Mouse (Mus musculus) embryonic facial prominence, embryonic 13.5 days (tissue): ENCODE results near the gene Fndc3b. TPM values are rescaled to one million over a fixed set of nuclear protein-coding genes. Genes with fewer than 3 reads are reported as not detected.

Experiments
- ATAC-seq: fragments of 200-750 bp; cut with Nextera tagmentation; 2 replicates; pipeline ENCODE4 v1.8.0; 2017; ENCODE audit warnings: low read depth; ENCODE audit not compliant: insufficient number of reproducible peaks, insufficient read depth, low FRiP score, low TSS enrichment
- H3K27ac ChIP-seq: fragments of 300-500 bp; sonication (generic); 2 replicates; pipeline ENCODE4 v1.5.1; 2015; ENCODE audit warnings: moderate library complexity, mild to moderate bottlenecking, inconsistent platforms
- H3K27me3 ChIP-seq: fragments of 300-500 bp; sonication (generic); 2 replicates; pipeline ENCODE4 v1.6.1; 2015; ENCODE audit warnings: mild to moderate bottlenecking, inconsistent platforms
- H3K36me3 ChIP-seq: fragments of 300-500 bp; sonication (generic); 2 replicates; pipeline ENCODE4 v1.6.1; 2015; ENCODE audit warnings: mild to moderate bottlenecking, inconsistent platforms
- H3K4me1 ChIP-seq: fragments of 300-500 bp; sonication (generic); 2 replicates; pipeline ENCODE4 v1.6.1; 2015; ENCODE audit warnings: inconsistent platforms
- H3K4me2 ChIP-seq: fragments of 300-500 bp; sonication (generic); 2 replicates; pipeline ENCODE4 v1.6.1; 2015; ENCODE audit warnings: moderate library complexity, mild to moderate bottlenecking, inconsistent platforms
- H3K4me3 ChIP-seq: fragments of 300-500 bp; sonication (generic); 2 replicates; pipeline ENCODE4 v1.5.1; 2015; ENCODE audit warnings: mild to moderate bottlenecking, inconsistent platforms
- H3K9ac ChIP-seq: fragments of 300-500 bp; sonication (generic); 2 replicates; pipeline ENCODE4 v1.6.1; 2015; ENCODE audit warnings: mild to moderate bottlenecking, inconsistent platforms
- H3K9me3 ChIP-seq: fragments of 300-500 bp; sonication (generic); 2 replicates; pipeline ENCODE4 v1.6.1; 2016; ENCODE audit warnings: inconsistent platforms
- WGBS: fragments of 180-500 bp; shearing (Covaris S2); methylation state at CpG from one replicate; pipeline ENCODE4 v1.1.7; 2015; ENCODE audit warnings: mixed read lengths; 5-methylcytosine and 5-hydroxymethylcytosine counted together
- polyA plus RNA-seq: library from polyadenylated mRNA; unstranded; fragments of >200 nt; fragmentation: Nextera tagmentation; extraction: Ambion mirVana; gene quantifications from 2 replicates; pipeline ENCODE4 v1.2.1, GENCODE M21; 2015

Gene Fndc3b
- polyA plus RNA-seq, 1 experiment from 2014 or later = 26.6 TPM

- Histone ChIP-seq H3K27me3 (no peaks in the 10 kb centered on the region), H3K36me3 (peaks cover 79% of the 10 kb centered on the region), H3K27ac (no peak overlapping the region), H3K9ac (no peak overlapping the region), H3K4me3 (no peak overlapping the region), H3K9me3 (no peaks in the 10 kb centered on the region), H3K4me1 (no peaks in the 10 kb centered on the region), H3K4me2 (no peak overlapping the region)
- ATAC-seq = no peak
- WGBS = 97% methylated on average over 4 of the region's 4 CpGs
Measured at GRCm38 (mm10) chr3:27449447-27449846, 261.7 kb downstream of the Fndc3b start.

GRCm38 (mm10) chr3:27448367-27448766, 262.7 kb downstream of the Fndc3b start:
- Histone ChIP-seq H3K4me2 (no peak overlapping the region), H3K27me3 (no peaks in the 10 kb centered on the region), H3K9ac (no peak overlapping the region), H3K27ac (no peak overlapping the region), H3K36me3 (peaks cover 71% of the 10 kb centered on the region), H3K4me1 (no peaks in the 10 kb centered on the region), H3K4me3 (no peak overlapping the region), H3K9me3 (no peaks in the 10 kb centered on the region)
- WGBS = 94% methylated on average over 9 of the region's 9 CpGs
- ATAC-seq = no peak

- no peak overlapping the region for H3K4me3 ChIP-seq
- ATAC-seq = no peak
- no peak overlapping the region for H3K27ac ChIP-seq
- no peaks in the 10 kb centered on the region for H3K9me3 ChIP-seq
- 59% methylated on average over 16 of the region's 16 CpGs for WGBS
- H3K36me3 ChIP-seq = peaks cover 38% of the 10 kb centered on the region
- H3K4me2 ChIP-seq = no peak overlapping the region
- no peak overlapping the region for H3K9ac ChIP-seq
- no peaks in the 10 kb centered on the region for H3K4me1 ChIP-seq
- H3K27me3 ChIP-seq = no peaks in the 10 kb centered on the region
Measured at GRCm38 (mm10) chr3:27439704-27440103, 271.4 kb downstream of the Fndc3b start.

- H3K27me3 ChIP-seq = no peaks in the 10 kb centered on the region
- no peak overlapping the region for H3K4me2 ChIP-seq
- no peak overlapping the region for H3K9ac ChIP-seq
- ATAC-seq = no peak
- no peak overlapping the region for H3K27ac ChIP-seq
- H3K36me3 ChIP-seq = peaks cover 43% of the 10 kb centered on the region
- H3K4me3 ChIP-seq = no peak overlapping the region
- H3K9me3 ChIP-seq = no peaks in the 10 kb centered on the region
- 51% methylated on average over 6 of the region's 6 CpGs for WGBS
- H3K4me1 ChIP-seq = 0 out of 2 replicates have a peak, but pooled peaks cover 3% of the 10 kb centered on the region
Measured at GRCm38 (mm10) chr3:27435096-27435620, 275.9 kb downstream of the Fndc3b start.

- Histone ChIP-seq H3K9me3 (no peaks in the 10 kb centered on the region), H3K4me1 (0 out of 2 replicates have a peak, but pooled peaks cover 3% of the 10 kb centered on the region), H3K4me3 (no peak overlapping the region), H3K27ac (no peak overlapping the region), H3K27me3 (no peaks in the 10 kb centered on the region), H3K9ac (no peak overlapping the region), H3K36me3 (peaks cover 42% of the 10 kb centered on the region), H3K4me2 (no peak overlapping the region)
- 68% methylated on average over 3 of the region's 3 CpGs for WGBS
- ATAC-seq = no peak
Measured at GRCm38 (mm10) chr3:27432981-27433380, 278.1 kb downstream of the Fndc3b start.

- Histone ChIP-seq H3K27ac (no peak overlapping the region), H3K27me3 (no peaks in the 10 kb centered on the region), H3K9me3 (no peaks in the 10 kb centered on the region), H3K36me3 (peaks cover 45% of the 10 kb centered on the region), H3K4me1 (0 out of 2 replicates have a peak, but pooled peaks cover 3% of the 10 kb centered on the region), H3K4me3 (no peak overlapping the region), H3K4me2 (no peak overlapping the region), H3K9ac (no peak overlapping the region)
- WGBS = 87% methylated on average over 13 of the region's 13 CpGs
- no peak for ATAC-seq
Measured at GRCm38 (mm10) chr3:27430621-27431263, 280.4 kb downstream of the Fndc3b start.

- H3K4me1 ChIP-seq = 0 out of 2 replicates have a peak, but pooled peaks cover 1% of the 10 kb centered on the region
- no peak overlapping the region for H3K9ac ChIP-seq
- H3K27me3 ChIP-seq = no peaks in the 10 kb centered on the region
- ATAC-seq = no peak
- no peaks in the 10 kb centered on the region for H3K9me3 ChIP-seq
- no peak overlapping the region for H3K4me2 ChIP-seq
- WGBS = 83% methylated on average over 6 of the region's 6 CpGs
- H3K27ac ChIP-seq = no peak overlapping the region
- H3K4me3 ChIP-seq = no peak overlapping the region
- peaks cover 67% of the 10 kb centered on the region for H3K36me3 ChIP-seq
Measured at GRCm38 (mm10) chr3:27427406-27427805, 283.7 kb downstream of the Fndc3b start.

- Histone ChIP-seq H3K4me1 (no peaks in the 10 kb centered on the region), H3K27me3 (no peaks in the 10 kb centered on the region), H3K4me3 (no peak overlapping the region), H3K9ac (no peak overlapping the region), H3K9me3 (no peaks in the 10 kb centered on the region), H3K36me3 (peaks cover 69% of the 10 kb centered on the region), H3K4me2 (no peak overlapping the region), H3K27ac (no peak overlapping the region)
- ATAC-seq = no peak
- WGBS = 86% methylated on average over 11 of the region's 11 CpGs
Measured at GRCm38 (mm10) chr3:27424049-27424667, 286.9 kb downstream of the Fndc3b start.

- 90% methylated on average over 6 of the region's 6 CpGs for WGBS
- peaks cover 67% of the 10 kb centered on the region for H3K36me3 ChIP-seq
- H3K9me3 ChIP-seq = no peaks in the 10 kb centered on the region
- no peak overlapping the region for H3K27ac ChIP-seq
- no peak overlapping the region for H3K4me2 ChIP-seq
- no peaks in the 10 kb centered on the region for H3K4me1 ChIP-seq
- no peak overlapping the region for H3K9ac ChIP-seq
- no peaks in the 10 kb centered on the region for H3K27me3 ChIP-seq
- no peak overlapping the region for H3K4me3 ChIP-seq
- no peak for ATAC-seq
Measured at GRCm38 (mm10) chr3:27422521-27422920, 288.6 kb downstream of the Fndc3b start.

- Histone ChIP-seq H3K27me3 (no peaks in the 10 kb centered on the region), H3K4me2 (no peak overlapping the region), H3K36me3 (peaks cover 63% of the 10 kb centered on the region), H3K4me1 (no peaks in the 10 kb centered on the region), H3K4me3 (no peak overlapping the region), H3K27ac (no peak overlapping the region), H3K9ac (no peak overlapping the region), H3K9me3 (no peaks in the 10 kb centered on the region)
- 68% methylated on average over 12 of the region's 12 CpGs for WGBS
- no peak for ATAC-seq
Measured at GRCm38 (mm10) chr3:27421980-27422379, 289.1 kb downstream of the Fndc3b start.

- no peak for ATAC-seq
- H3K4me2 ChIP-seq = no peak overlapping the region
- H3K4me3 ChIP-seq = no peak overlapping the region
- no peaks in the 10 kb centered on the region for H3K27me3 ChIP-seq
- 93% methylated on average over 8 of the region's 8 CpGs for WGBS
- H3K4me1 ChIP-seq = no peaks in the 10 kb centered on the region
- no peak overlapping the region for H3K9ac ChIP-seq
- H3K27ac ChIP-seq = no peak overlapping the region
- H3K36me3 ChIP-seq = peaks cover 39% of the 10 kb centered on the region
- H3K9me3 ChIP-seq = no peaks in the 10 kb centered on the region
Measured at GRCm38 (mm10) chr3:27418602-27419001, 292.5 kb downstream of the Fndc3b start.

- no peak overlapping the region for H3K9ac ChIP-seq
- H3K4me3 ChIP-seq = no peak overlapping the region
Measured at GRCm38 (mm10) chr3:27416786-27417185, 294.3 kb downstream of the Fndc3b start.

More at GRCm38 (mm10) chr3:27416786-27417185, 294.3 kb downstream of the Fndc3b start:
- 74% methylated on average over 10 of the region's 10 CpGs for WGBS
- no peaks in the 10 kb centered on the region for H3K9me3 ChIP-seq
- H3K4me2 ChIP-seq = no peak overlapping the region
- peaks cover 28% of the 10 kb centered on the region for H3K36me3 ChIP-seq
- no peaks in the 10 kb centered on the region for H3K27me3 ChIP-seq
- no peaks in the 10 kb centered on the region for H3K4me1 ChIP-seq
- no peak overlapping the region for H3K27ac ChIP-seq
- ATAC-seq = no peak
